Mouse (Mus musculus): ENCODE measurements around the gene Slc26a9. TPM values are rescaled to one million over a fixed set of nuclear protein-coding genes. Genes with fewer than 3 reads are reported as not detected.

Slc26a9 gene
- polyA plus RNA-seq, 1 experiment from 2014 or later: not detected

DNA sequence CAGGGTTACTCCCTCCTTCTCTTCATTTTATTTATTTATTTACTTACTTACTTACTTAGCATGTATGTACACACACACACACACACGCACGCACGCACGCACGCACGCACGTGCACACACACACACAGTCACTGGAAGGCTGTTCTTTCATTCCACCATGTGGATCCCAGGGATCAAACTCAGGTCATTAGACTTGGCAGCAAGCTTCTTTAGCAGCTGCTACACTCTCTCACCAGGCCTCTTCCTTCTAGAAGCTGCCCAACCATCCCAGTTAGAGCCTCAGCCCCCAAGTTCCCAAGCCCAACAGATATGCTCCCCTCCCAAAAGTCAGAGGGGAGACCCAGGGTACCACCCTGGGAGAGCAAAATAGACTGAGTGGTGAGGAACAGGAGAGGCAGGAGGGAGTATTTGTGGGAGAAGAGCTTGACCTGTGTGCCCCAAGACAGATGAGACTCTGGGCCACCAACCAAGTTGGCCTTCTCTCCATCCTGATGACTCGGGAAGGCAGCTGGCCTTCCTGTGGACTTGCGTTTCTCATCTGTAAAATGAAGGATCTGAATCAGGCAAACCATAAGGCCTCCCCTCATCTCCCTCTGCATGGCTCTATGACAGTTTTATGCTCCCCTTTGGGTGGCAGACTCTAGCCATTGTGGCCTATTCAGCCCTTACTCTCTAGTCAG is 4.2 kb upstream of the Slc26a9 start:
- DNase-seq (ENCODE audit: low spot score): no peak
- WGBS: 91% methylated on average over 9 of the region's 9 CpGs
- Histone ChIP-seq H3K27ac (replicated peaks) (no peak overlapping the region), H3K36me3 (replicated peaks) (no peaks in the 10 kb centered on the region), H3K4me1 (peaks cover 13% of the 10 kb centered on the region), H3K4me3 (no peak overlapping the region), H3K9me3 (no peaks in the 10 kb centered on the region), H3K27me3 (replicated peaks; ENCODE audit: low read depth, poor library complexity, severe bottlenecking) (no peaks in the 10 kb centered on the region; the same call in 1 of the 2 replicates)

DNA sequence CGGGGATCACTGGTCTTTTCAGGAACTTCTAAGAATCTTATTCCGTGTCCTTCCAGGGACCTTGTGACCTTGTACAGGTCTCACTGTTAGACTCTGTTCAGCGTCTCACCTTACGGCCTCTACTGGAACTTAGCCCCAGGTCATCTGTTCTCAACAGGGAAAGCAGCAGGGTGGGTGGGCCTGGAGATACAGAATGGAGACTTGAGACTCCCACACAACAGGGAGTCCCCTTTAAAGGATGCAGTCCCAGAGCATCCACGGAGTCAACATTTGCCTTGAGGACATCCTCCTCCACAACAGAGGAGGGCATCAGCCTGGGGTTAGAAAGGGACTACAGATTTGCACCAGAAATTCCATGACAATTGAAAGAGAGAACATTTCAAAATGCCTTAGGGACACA is 1.6 kb downstream of the Slc26a9 start:
- 38% methylated on average over 5 of the region's 5 CpGs for WGBS
- H3K4me3 ChIP-seq: no peak overlapping the region
- H3K27me3 ChIP-seq (replicated peaks; ENCODE audit: low read depth, poor library complexity, severe bottlenecking): peaks cover 8% of the 10 kb centered on the region; the same call in 1 of the 2 replicates
- H3K4me1 ChIP-seq: peaks cover 25% of the 10 kb centered on the region
- no peaks in the 10 kb centered on the region for H3K36me3 ChIP-seq (replicated peaks)
- H3K27ac ChIP-seq (replicated peaks): no peak overlapping the region
- DNase-seq (ENCODE audit: low spot score): no peak
- H3K9me3 ChIP-seq: no peaks in the 10 kb centered on the region

DNA sequence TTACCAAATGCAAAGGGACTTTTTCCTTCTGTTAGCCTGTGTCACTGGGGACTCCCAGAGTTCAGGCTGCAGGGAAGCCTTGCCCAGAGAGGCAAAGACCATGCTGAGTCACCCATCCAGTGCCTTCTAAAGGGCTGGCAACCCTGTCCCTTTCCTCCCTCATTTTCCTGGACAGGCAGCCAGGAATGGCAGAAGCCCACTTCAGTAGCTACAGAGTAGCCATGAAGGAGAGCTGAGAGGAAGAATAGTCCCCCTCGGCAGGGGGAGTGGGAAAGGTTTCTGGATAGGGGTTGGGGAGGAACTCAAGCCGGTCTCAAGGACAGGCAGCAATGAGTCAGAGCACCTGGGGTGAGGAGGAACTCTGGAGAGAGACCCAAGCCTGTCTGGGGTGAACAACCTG is 3.9 kb downstream of the Slc26a9 start:
- WGBS: 57% methylated on average over 2 of the region's 2 CpGs
- Histone ChIP-seq H3K27ac (replicated peaks) (no peak overlapping the region), H3K9me3 (no peaks in the 10 kb centered on the region)

DNA sequence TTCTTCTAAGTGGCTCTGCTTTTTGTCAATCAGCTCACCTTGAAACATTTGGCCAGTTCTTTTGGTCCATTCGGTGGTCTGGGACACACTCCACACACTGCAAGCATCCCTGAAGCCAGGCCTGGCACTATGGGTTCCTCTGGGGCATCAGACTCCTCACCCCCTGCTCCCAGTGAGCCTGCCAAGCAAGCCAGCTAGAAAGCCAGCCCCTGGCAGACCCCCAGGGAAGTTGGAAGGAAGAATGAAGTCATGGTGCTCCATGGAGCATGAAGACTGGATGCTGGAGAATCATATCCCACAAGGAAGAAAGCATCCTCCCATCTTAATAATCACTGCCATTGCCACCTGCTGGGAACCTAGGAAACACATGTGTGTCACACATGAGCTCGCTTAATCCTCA is 4.8 kb downstream of the Slc26a9 start:
- WGBS: 83% methylated on average over 2 of the region's 2 CpGs

More for the DNA sequence above, 3.9 kb downstream of the Slc26a9 start:
- no peak overlapping the region for H3K4me3 ChIP-seq
- no peak for DNase-seq (ENCODE audit: low spot score)
- H3K4me1 ChIP-seq: peaks cover 29% of the 10 kb centered on the region
- no peaks in the 10 kb centered on the region for H3K36me3 ChIP-seq (replicated peaks)
- H3K27me3 ChIP-seq (replicated peaks; ENCODE audit: low read depth, poor library complexity, severe bottlenecking): peaks cover 8% of the 10 kb centered on the region; the same call in 1 of the 2 replicates

DNA sequence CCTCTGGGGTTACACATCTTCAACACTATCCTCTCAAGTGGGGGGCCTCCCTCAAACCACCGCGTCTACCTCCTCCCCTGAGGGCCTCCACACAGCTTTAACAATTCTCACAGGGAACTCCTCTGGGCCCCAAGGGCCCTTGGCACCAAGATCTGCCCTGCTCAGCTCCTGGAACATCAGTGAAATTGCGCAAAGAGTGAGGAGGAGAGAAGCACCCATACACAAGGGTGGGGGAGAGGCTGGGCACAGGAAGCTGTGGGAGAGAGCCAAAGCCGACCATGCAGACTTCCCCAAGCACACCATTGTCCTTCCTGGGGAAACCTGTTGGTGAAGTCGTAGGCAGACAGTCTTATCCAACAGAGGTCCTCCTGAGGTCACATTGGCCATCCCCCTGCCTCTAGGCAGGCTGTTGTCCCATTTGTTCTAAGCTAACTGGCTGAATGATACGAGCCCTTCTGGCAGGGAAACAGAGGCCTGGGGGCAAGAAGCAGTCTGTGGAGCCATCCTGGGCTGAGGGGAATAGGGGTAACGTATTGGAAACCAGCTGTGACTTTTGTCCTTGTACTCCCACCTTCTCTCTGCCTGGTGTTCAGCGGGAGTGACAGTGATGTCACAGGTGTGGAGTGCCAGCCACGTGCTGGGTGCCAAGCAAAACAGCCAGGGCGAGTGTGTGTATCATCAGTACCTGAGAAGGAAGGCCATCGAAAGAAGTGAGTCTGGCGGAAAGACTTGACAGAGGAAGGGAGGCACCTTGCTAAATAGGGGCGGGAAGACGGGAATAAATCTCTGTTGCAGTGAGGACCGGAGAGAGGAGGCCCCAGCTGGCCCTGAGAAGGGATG is 6.1 kb downstream of the Slc26a9 start:
- Histone ChIP-seq H3K4me1 (peaks cover 13% of the 10 kb centered on the region), H3K4me3 (no peak overlapping the region), H3K27me3 (replicated peaks; ENCODE audit: low read depth, poor library complexity, severe bottlenecking) (0 out of 2 replicates have a peak, but pooled peaks cover 8% of the 10 kb centered on the region), H3K36me3 (replicated peaks) (no peaks in the 10 kb centered on the region), H3K27ac (replicated peaks) (no peak overlapping the region), H3K9me3 (no peaks in the 10 kb centered on the region)
- DNase-seq (ENCODE audit: low spot score): no peak
- 77% methylated on average over 15 of the region's 15 CpGs for WGBS

More for the DNA sequence above, 4.8 kb downstream of the Slc26a9 start:
- no peak for DNase-seq (ENCODE audit: low spot score)
- H3K4me3 ChIP-seq: no peak overlapping the region
- H3K4me1 ChIP-seq: peaks cover 25% of the 10 kb centered on the region
- H3K36me3 ChIP-seq (replicated peaks): no peaks in the 10 kb centered on the region
- H3K27me3 ChIP-seq (replicated peaks; ENCODE audit: low read depth, poor library complexity, severe bottlenecking): peaks cover 8% of the 10 kb centered on the region; the same call in 1 of the 2 replicates
- no peak overlapping the region for H3K27ac ChIP-seq (replicated peaks)
- no peaks in the 10 kb centered on the region for H3K9me3 ChIP-seq

DNA sequence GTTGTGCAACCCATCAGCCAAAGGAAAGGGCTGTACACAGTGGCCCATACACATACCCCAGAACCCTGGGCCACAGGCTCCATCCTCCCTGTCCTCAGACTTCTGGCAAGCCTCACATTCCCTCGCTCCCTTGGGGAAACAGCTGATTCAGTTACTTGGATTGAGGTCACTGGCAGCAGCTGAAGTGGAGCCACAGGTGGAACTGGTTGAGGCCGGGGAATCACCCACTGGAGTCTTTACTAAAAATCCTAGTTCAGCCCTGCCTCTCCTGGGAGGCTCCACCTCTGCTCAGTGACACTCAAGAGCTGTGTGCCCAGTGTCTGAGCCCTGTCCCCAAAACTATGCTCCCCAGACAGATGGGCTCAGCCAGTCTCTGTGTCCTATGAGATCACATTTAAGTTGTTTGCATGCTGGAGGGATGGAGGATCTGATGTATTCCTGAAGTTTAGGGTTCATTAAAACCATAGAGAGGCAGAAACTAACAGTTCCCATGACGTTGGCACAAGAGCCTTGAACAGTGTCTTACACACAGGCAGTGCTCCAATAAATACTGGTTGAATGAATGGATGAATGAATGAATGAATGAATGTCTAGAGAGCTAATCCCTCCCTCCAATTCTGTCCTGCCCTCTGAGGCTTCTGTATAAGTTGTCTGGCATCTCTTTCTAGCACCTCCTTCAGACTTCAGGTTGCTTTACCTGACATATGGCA is 7.5 kb downstream of the Slc26a9 start:
- Histone ChIP-seq H3K4me3 (no peak overlapping the region), H3K27ac (replicated peaks) (no peak overlapping the region), H3K9me3 (no peaks in the 10 kb centered on the region), H3K36me3 (replicated peaks) (no peaks in the 10 kb centered on the region), H3K27me3 (replicated peaks; ENCODE audit: low read depth, poor library complexity, severe bottlenecking) (0 out of 2 replicates have a peak, but pooled peaks cover 8% of the 10 kb centered on the region), H3K4me1 (0 out of 2 replicates have a peak, but pooled peaks cover 5% of the 10 kb centered on the region)
- DNase-seq (ENCODE audit: low spot score): no peak
- 80% methylated on average over 3 of the region's 3 CpGs for WGBS

DNA sequence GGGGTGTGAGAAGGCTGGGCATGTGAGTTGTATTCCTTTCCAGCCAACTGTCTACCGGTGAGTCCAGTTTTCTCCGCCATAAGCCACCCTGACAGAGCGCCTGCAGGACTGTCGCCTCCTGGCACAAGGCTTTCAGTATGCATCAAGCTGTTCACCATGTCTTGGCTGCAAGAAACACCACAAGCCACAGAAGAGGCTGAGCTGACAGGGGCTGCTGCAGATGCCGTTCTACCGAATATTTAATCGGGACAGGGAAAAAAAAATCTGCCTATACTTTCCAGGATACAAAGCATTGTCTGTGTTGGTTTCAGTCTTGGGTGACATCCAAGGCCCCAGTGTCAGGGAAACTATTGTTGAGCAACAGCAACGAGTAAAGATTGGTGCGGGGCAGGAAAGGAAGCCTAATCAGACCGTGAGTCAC is 8.1 kb downstream of the Slc26a9 start:
- 0 out of 2 replicates have a peak, but pooled peaks cover 5% of the 10 kb centered on the region for H3K4me1 ChIP-seq
- H3K36me3 ChIP-seq (replicated peaks): no peaks in the 10 kb centered on the region
- H3K4me3 ChIP-seq: no peak overlapping the region
- no peak overlapping the region for H3K27ac ChIP-seq (replicated peaks)
- whole genome bisulfite sequencing: 72% methylated on average over 10 of the region's 10 CpGs
- DNase-seq (ENCODE audit: low spot score): no peak
- no peaks in the 10 kb centered on the region for H3K9me3 ChIP-seq
- H3K27me3 ChIP-seq (replicated peaks; ENCODE audit: low read depth, poor library complexity, severe bottlenecking): 0 out of 2 replicates have a peak, but pooled peaks cover 4% of the 10 kb centered on the region

DNA sequence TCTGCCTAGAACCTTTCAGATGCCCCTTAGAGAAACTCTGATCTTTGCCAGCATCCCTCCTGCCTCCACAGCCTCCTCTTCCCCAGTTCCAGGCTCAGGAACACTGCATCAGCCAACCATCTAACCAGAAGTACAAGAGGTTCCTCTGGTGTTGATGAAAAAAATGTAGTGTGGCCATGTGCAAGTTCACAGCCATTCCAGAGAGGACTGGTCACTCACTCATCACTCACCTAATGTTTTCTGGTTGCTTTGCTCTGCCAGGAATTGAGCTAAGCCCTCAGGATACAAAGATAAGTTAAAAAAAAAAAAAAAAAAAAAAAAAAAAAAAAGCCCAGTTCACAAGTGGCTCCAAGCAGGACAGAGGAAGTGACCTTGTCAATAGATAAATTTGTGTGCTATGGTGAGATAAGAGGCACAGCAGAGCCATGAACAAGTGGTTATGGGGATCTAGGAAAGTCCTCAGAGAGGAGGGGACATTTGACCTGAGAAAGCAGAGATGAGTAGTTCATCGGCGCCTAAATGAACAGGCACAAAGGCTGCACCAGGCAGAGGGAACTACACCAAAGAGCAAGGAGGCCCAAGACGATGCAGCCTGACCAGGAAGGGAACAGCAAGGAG is 10.5 kb downstream of the Slc26a9 start:
- H3K27me3 ChIP-seq (replicated peaks; ENCODE audit: low read depth, poor library complexity, severe bottlenecking): no peaks in the 10 kb centered on the region
- H3K27ac ChIP-seq (replicated peaks): no peak overlapping the region
- DNase-seq (ENCODE audit: low spot score): no peak
- no peaks in the 10 kb centered on the region for H3K9me3 ChIP-seq
- 82% methylated on average over 3 of the region's 3 CpGs for WGBS
- no peak overlapping the region for H3K4me3 ChIP-seq
- no peaks in the 10 kb centered on the region for H3K36me3 ChIP-seq (replicated peaks)
- H3K4me1 ChIP-seq: 0 out of 2 replicates have a peak, but pooled peaks cover 5% of the 10 kb centered on the region

DNA sequence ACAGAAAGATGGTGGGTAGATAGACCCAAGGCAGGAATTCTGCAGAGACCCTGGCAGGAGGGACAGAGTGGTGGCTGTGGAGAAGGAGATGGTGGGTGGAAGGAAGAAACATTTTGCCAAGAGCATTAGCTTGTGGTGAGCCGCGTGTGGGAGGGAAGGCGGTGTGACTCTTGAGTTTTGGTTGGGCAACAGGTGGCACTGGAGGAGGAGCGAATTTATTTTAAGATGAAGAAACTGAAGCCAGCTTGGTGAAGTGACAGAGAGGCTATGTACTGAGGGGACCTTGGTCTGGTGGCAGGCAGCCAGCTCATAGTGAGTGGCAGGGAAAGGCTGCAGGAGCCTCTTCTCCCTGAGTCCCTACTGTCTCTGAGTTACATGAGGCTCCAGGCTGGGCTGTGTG is 11.1 kb downstream of the Slc26a9 start:
- Histone ChIP-seq H3K4me1 (0 out of 2 replicates have a peak, but pooled peaks cover 5% of the 10 kb centered on the region), H3K27me3 (replicated peaks; ENCODE audit: low read depth, poor library complexity, severe bottlenecking) (no peaks in the 10 kb centered on the region), H3K4me3 (no peak overlapping the region), H3K27ac (replicated peaks) (no peak overlapping the region), H3K36me3 (replicated peaks) (no peaks in the 10 kb centered on the region), H3K9me3 (no peaks in the 10 kb centered on the region)
- DNase-seq (ENCODE audit: low spot score): no peak
- WGBS: 92% methylated on average over 4 of the region's 4 CpGs

DNA sequence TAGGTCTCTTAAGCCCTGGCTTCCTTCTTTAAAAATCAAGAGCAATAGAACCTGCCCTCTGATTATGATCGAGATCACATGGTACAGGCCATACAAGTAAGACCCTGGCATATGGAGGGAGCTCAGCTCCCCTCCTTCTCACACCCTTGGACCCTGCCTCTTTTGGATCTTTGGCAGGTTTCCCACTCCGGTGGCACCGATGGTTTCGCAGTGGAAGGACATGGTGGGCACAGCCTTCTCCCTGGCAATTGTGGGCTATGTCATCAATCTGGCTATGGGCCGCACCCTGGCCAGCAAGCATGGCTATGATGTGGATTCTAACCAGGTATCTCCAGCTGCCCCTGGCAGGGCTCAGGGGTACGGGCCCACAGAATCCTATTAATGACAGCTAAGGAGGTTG is 13.4 kb downstream of the Slc26a9 start:
- WGBS: 94% methylated on average over 6 of the region's 6 CpGs
- no peak for DNase-seq (ENCODE audit: low spot score)
- H3K27me3 ChIP-seq (replicated peaks; ENCODE audit: low read depth, poor library complexity, severe bottlenecking): no peaks in the 10 kb centered on the region
- H3K9me3 ChIP-seq: no peaks in the 10 kb centered on the region
- no peaks in the 10 kb centered on the region for H3K4me1 ChIP-seq
- no peaks in the 10 kb centered on the region for H3K36me3 ChIP-seq (replicated peaks)
- no peak overlapping the region for H3K4me3 ChIP-seq
- H3K27ac ChIP-seq (replicated peaks): no peak overlapping the region

DNA sequence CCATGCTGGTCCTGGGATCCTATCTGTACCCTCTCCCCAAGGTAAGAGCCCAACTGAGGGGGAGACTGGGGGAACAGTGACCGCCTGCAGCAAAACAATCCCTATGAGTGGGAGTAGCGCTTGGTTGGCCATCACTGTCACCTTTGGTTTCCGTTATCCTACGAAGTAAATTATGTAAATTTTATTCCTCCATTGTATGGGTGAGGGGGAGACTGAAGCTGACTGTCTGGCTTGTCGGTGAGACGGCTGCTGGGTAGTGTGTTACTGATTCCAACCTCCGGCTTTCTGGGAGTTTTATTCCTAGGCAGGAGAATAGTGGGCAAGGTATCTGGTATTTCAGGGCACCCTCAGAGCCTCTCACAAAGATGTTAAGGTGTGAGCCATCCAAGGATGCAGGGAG is 15.0 kb downstream of the Slc26a9 start:
- Histone ChIP-seq H3K4me1 (no peaks in the 10 kb centered on the region), H3K9me3 (no peaks in the 10 kb centered on the region), H3K27ac (replicated peaks) (no peak overlapping the region), H3K4me3 (no peak overlapping the region), H3K27me3 (replicated peaks; ENCODE audit: low read depth, poor library complexity, severe bottlenecking) (no peaks in the 10 kb centered on the region), H3K36me3 (replicated peaks) (no peaks in the 10 kb centered on the region)
- no peak for DNase-seq (ENCODE audit: low spot score)
- WGBS: 79% methylated on average over 7 of the region's 7 CpGs

Data from embryonic facial prominence, embryonic 10.5 days (tissue).